Mouse (Mus musculus): ENCODE measurements around the gene Mfap1a. TPM values are rescaled to one million over a fixed set of nuclear protein-coding genes. Genes with fewer than 3 reads are reported as not detected.

The Mfap1a gene
- total and polyA plus RNA-seq, 3 experiments: 13.5 to 27.3 (median 14.0) TPM

GRCm38 (mm10) chr2:121507951-121508330 is 1.5 kb upstream of the Mfap1a start:
- peak overlapping the region; percentile 28 for H3K27ac ChIP-seq (ENCODE audit: insufficient read depth, low read depth)
- H3K4me1 ChIP-seq (ENCODE audit: control insufficient read depth in 1 of 2, insufficient read depth in 2 of 2): peaks cover 7 to 34% of the 10 kb centered on the region in 2 experiments; a peak in 2 of 4 replicates
- H3K36me3 ChIP-seq (replicated peaks in 1 of 2; ENCODE audit: control insufficient read depth in 1 of 2, insufficient read depth in 1 of 2, low read length in 1 of 2): peaks cover 26 to 46% of the 10 kb centered on the region in 2 experiments
- dilution Hi-C loops (cut with MboI; ENCODE audit: extremely low pct_ligation_motif_present, extremely low pct_unique_long_range_greater_than_20kb, low sequenced_read_pairs): no loop called here
- in situ Hi-C loops (cut with MboI; ENCODE audit: low pct_ligation_motif_present, low pct_unique_long_range_greater_than_20kb, low sequenced_read_pairs): no loop called here
- peak overlapping the region; percentile 96 for H3K4me2 ChIP-seq (ENCODE audit: insufficient read depth, low read depth, poor library complexity, severe bottlenecking)
- peak overlapping the region; percentile 56 to 65 (median 57) for H3K4me3 ChIP-seq (replicated peaks in 1 of 3; ENCODE audit: low read depth in 2 of 3, low read length in 2 of 3, poor library complexity in 1 of 3)
- H3K27me3 ChIP-seq (replicated peaks): no peaks in the 10 kb centered on the region
- H3K79me2 ChIP-seq (replicated peaks; ENCODE audit: control insufficient read depth, extremely low read depth, insufficient read depth, poor library complexity, severe bottlenecking): peaks cover 63% of the 10 kb centered on the region
- TF ChIP-seq E2F4 (IDR thresholded peaks at IDR 0.05; ENCODE audit: insufficient replicate concordance, low read depth, low read length) (no peak), RAD21 (IDR thresholded peaks at IDR 0.05; ENCODE audit: low read depth, low read length) (no peak), ZC3H11A (IDR thresholded peaks at IDR 0.05; ENCODE audit: low read depth, low read length) (no peak), ZNF384 (IDR thresholded peaks at IDR 0.05; ENCODE audit: low read depth, low read length) (no peak), TCF12 (IDR thresholded peaks at IDR 0.05; ENCODE audit: low read depth, low read length) (no peak), USF2 (conservative IDR thresholded peaks at IDR 0.05; ENCODE audit: low read depth, low read length) (no peak), NELFE (IDR thresholded peaks at IDR 0.05; ENCODE audit: low read depth, low read length) (no peak), TBP (conservative IDR thresholded peaks at IDR 0.05; ENCODE audit: low read depth, low read length) (no peak), MYC (IDR thresholded peaks at IDR 0.05; ENCODE audit: low read depth, low read length) (no peak), CHD2 (IDR thresholded peaks at IDR 0.05; ENCODE audit: low read length) (no peak), USF1 (IDR thresholded peaks at IDR 0.05; ENCODE audit: low read depth, low read length) (no peak), HCFC1 (IDR thresholded peaks at IDR 0.05; ENCODE audit: low read depth, low read length) (no peak), EP300 (IDR thresholded peaks at IDR 0.05; ENCODE audit: low read length) (no peak), KAT2A (IDR thresholded peaks at IDR 0.05; ENCODE audit: insufficient replicate concordance, low read length) (no peak)
- H3K9ac ChIP-seq (ENCODE audit: insufficient read depth, low read depth): peak overlapping the region; percentile 62
- DNase-seq (ENCODE audit: extremely low read depth): no peak
- no peaks in the 10 kb centered on the region for H3K9me3 ChIP-seq (replicated peaks; ENCODE audit: low read length)

GRCm38 (mm10) chr2:121507173-121507950 is 897 bp upstream of the Mfap1a start:
- in situ Hi-C loops (cut with MboI; ENCODE audit: low pct_ligation_motif_present, low pct_unique_long_range_greater_than_20kb, low sequenced_read_pairs): no loop called here
- H3K27ac ChIP-seq (ENCODE audit: insufficient read depth, low read depth): 0 out of 2 replicates have a peak overlapping the region, but pooled peaks have one; percentile 28
- TF ChIP-seq PAX5 (IDR thresholded peaks at IDR 0.05; ENCODE audit: low read length): no peak
- TF ChIP-seq SIN3A (IDR thresholded peaks at IDR 0.05; ENCODE audit: low read length): no peak
- 0 out of 2 replicates have a peak, but pooled peaks have one; percentile 16 for TF ChIP-seq ELF1 (IDR thresholded peaks at IDR 0.05; ENCODE audit: low read depth, low read length)
- TF ChIP-seq ZNF384 (IDR thresholded peaks at IDR 0.05; ENCODE audit: low read depth, low read length): peak; percentile 84
- peak; percentile 93 for TF ChIP-seq CHD1 (IDR thresholded peaks at IDR 0.05; ENCODE audit: low read depth, low read length)
- no peak for TF ChIP-seq RAD21 (IDR thresholded peaks at IDR 0.05; ENCODE audit: low read depth, low read length)
- TF ChIP-seq ETS1 (conservative IDR thresholded peaks at IDR 0.05; ENCODE audit: low read depth, low read length): no peak
- TF ChIP-seq TBP (conservative IDR thresholded peaks at IDR 0.05; ENCODE audit: low read depth, low read length): 0 out of 2 replicates have a peak, but pooled peaks have one; percentile 21
- TF ChIP-seq CTCF (conservative IDR thresholded peaks at IDR 0.05 in 1 of 2, IDR thresholded peaks at IDR 0.05 in 1 of 2; ENCODE audit: low read depth in 2 of 2, low read length in 2 of 2): no peak
- no peak for TF ChIP-seq JUN (IDR thresholded peaks at IDR 0.05; ENCODE audit: insufficient read depth, low read depth, low read length)
- no peak for TF ChIP-seq POLR2AphosphoS2 (IDR thresholded peaks at IDR 0.05; ENCODE audit: low read depth, low read length)
- no peak for TF ChIP-seq USF2 (conservative IDR thresholded peaks at IDR 0.05; ENCODE audit: low read depth, low read length)
- TF ChIP-seq CHD2 (IDR thresholded peaks at IDR 0.05; ENCODE audit: low read length): 0 out of 2 replicates have a peak, but pooled peaks have one; percentile 26
- no peak for TF ChIP-seq NELFE (IDR thresholded peaks at IDR 0.05; ENCODE audit: low read depth, low read length)
- TF ChIP-seq MEF2A (IDR thresholded peaks at IDR 0.05; ENCODE audit: borderline replicate concordance, low read depth, low read length): no peak
- TF ChIP-seq HCFC1 (IDR thresholded peaks at IDR 0.05; ENCODE audit: low read depth, low read length): no peak
- no peak for TF ChIP-seq MAZ (IDR thresholded peaks at IDR 0.05; ENCODE audit: low read depth, low read length)
- no peak for TF ChIP-seq KAT2A (IDR thresholded peaks at IDR 0.05; ENCODE audit: insufficient replicate concordance, low read length)
- TF ChIP-seq POLR2A (IDR thresholded peaks at IDR 0.05; ENCODE audit: low read depth, low read length): no peak
- no peak for TF ChIP-seq EP300 (IDR thresholded peaks at IDR 0.05; ENCODE audit: low read length)
- TF ChIP-seq MXI1 (IDR thresholded peaks at IDR 0.05; ENCODE audit: low read depth, low read length): peak; percentile 52; the same call in 1 of the 2 replicates
- TF ChIP-seq ZC3H11A (IDR thresholded peaks at IDR 0.05; ENCODE audit: low read depth, low read length): no peak
- TF ChIP-seq ZKSCAN1 (IDR thresholded peaks at IDR 0.05; ENCODE audit: borderline replicate concordance, low read depth, low read length): no peak
- TF ChIP-seq JUND (conservative IDR thresholded peaks at IDR 0.05; ENCODE audit: low read depth, low read length): no peak; the same call in 1 of the 2 replicates
- no peak for TF ChIP-seq BHLHE40 (IDR thresholded peaks at IDR 0.05; ENCODE audit: low read depth, low read length)

More at GRCm38 (mm10) chr2:121507173-121507950, 897 bp upstream of the Mfap1a start:
- peak overlapping the region; percentile 56 to 65 (median 57) for H3K4me3 ChIP-seq (replicated peaks in 1 of 3; ENCODE audit: low read depth in 2 of 3, low read length in 2 of 3, poor library complexity in 1 of 3)
- no peaks in the 10 kb centered on the region for H3K9me3 ChIP-seq (replicated peaks; ENCODE audit: low read length)
- H3K79me2 ChIP-seq (replicated peaks; ENCODE audit: control insufficient read depth, extremely low read depth, insufficient read depth, poor library complexity, severe bottlenecking): peaks cover 58% of the 10 kb centered on the region
- peak overlapping the region; percentile 96 for H3K4me2 ChIP-seq (ENCODE audit: insufficient read depth, low read depth, poor library complexity, severe bottlenecking)
- H3K9ac ChIP-seq (ENCODE audit: insufficient read depth, low read depth): peak overlapping the region; percentile 62
- dilution Hi-C loops (cut with MboI; ENCODE audit: extremely low pct_ligation_motif_present, extremely low pct_unique_long_range_greater_than_20kb, low sequenced_read_pairs): no loop called here
- peaks cover 7 to 29% of the 10 kb centered on the region in 2 experiments; a peak in 2 of 4 replicates for H3K4me1 ChIP-seq (ENCODE audit: control insufficient read depth in 1 of 2, insufficient read depth in 2 of 2)
- H3K27me3 ChIP-seq (replicated peaks): no peaks in the 10 kb centered on the region
- H3K36me3 ChIP-seq (replicated peaks in 1 of 2; ENCODE audit: control insufficient read depth in 1 of 2, insufficient read depth in 1 of 2, low read length in 1 of 2): peaks cover 28 to 43% of the 10 kb centered on the region in 2 experiments
- DNase-seq (ENCODE audit: extremely low read depth): no peak

All from CH12.LX (cell line).